Mouse (Mus musculus) ES-Bruce4 (cell line): ENCODE results near the gene Spata13.

Experiments used
- CTCF ChIP-seq: IDR thresholded peaks from one replicate; pipeline ENCODE4 v1.8.1; 2011; ENCODE audit warnings: low read depth, low read length
- EP300 ChIP-seq: IDR thresholded peaks from 2 replicates; pipeline ENCODE4 v1.6.1; 2011; ENCODE audit warnings: low read depth, low read length; ENCODE audit not compliant: insufficient read depth
- POLR2A ChIP-seq: IDR thresholded peaks from one replicate; pipeline ENCODE4 v1.8.1; 2011; ENCODE audit warnings: low read length; ENCODE audit not compliant: insufficient read depth

GRCm38 (mm10) chr14:60726091-60726490, 92.3 kb downstream of the Spata13 start:
- no peak for TF ChIP-seq POLR2A
- no peak for TF ChIP-seq CTCF
- no peak for TF ChIP-seq EP300
